Mouse (Mus musculus) megakaryocyte, embryonic 14.5 days (primary cell): Measurements from ENCODE around the gene Ppib. TPM values are rescaled to one million over a fixed set of nuclear protein-coding genes. Genes with fewer than 3 reads are reported as not detected.

Experiments
- H3K27me3 ChIP-seq: replicated peaks from 2 replicates; pipeline ENCODE3; 2012; ENCODE audit warnings: inconsistent platforms
- H3K36me3 ChIP-seq: replicated peaks from 2 replicates; pipeline ENCODE3; 2012; ENCODE audit warnings: low read length, inconsistent platforms, mixed read lengths
- H3K4me1 ChIP-seq: 2 replicates; pipeline ENCODE4 v1.6.1; 2012; ENCODE audit warnings: inconsistent platforms
- H3K4me3 ChIP-seq: replicated peaks from 2 replicates; pipeline ENCODE3; 2012; ENCODE audit warnings: moderate library complexity, mild to moderate bottlenecking, inconsistent platforms
- H3K9me3 ChIP-seq: 2 replicates; pipeline ENCODE4 v1.6.1; 2012; ENCODE audit warnings: inconsistent platforms
- FLI1 ChIP-seq: IDR thresholded peaks from 2 replicates; pipeline ENCODE4 v1.6.1; 2012; ENCODE audit warnings: low read length, inconsistent platforms, mixed read lengths
- GATA1 ChIP-seq: IDR thresholded peaks from 3 replicates; pipeline ENCODE4 v1.6.1; 2012; ENCODE audit warnings: mixed read lengths, low read length, inconsistent platforms, borderline replicate concordance
- polyA plus RNA-seq: library from polyadenylated mRNA; stranded (reverse); fragments of >175 nt; gene quantifications from 2 replicates; pipeline ENCODE4 v1.2.3, GENCODE M21; 2012; ENCODE audit warnings: low replicate concordance; ENCODE audit not compliant: insufficient read depth

Ppib gene
- polyA plus RNA-seq, 1 experiment: 300 TPM

GRCm38 (mm10) chr9:66052731-66053130 lies 7.3 kb upstream of the Ppib start:
- Histone ChIP-seq H3K36me3 (no peaks in the 10 kb centered on the region), H3K4me1 (peaks cover 26% of the 10 kb centered on the region), H3K27me3 (no peaks in the 10 kb centered on the region), H3K9me3 (peaks cover 4% of the 10 kb centered on the region; the same call in 1 of the 2 replicates), H3K4me3 (no peak overlapping the region)
- TF ChIP-seq GATA1: no peak
- TF ChIP-seq FLI1: no peak

- H3K4me1 ChIP-seq: peaks cover 35% of the 10 kb centered on the region
- H3K9me3 ChIP-seq: peaks cover 4% of the 10 kb centered on the region; the same call in 1 of the 2 replicates
- TF ChIP-seq GATA1 (no peak), FLI1 (no peak)
- no peaks in the 10 kb centered on the region for H3K36me3 ChIP-seq
- H3K27me3 ChIP-seq: no peaks in the 10 kb centered on the region
- H3K4me3 ChIP-seq: no peak overlapping the region
Measured at GRCm38 (mm10) chr9:66053620-66054019, 6.4 kb upstream of the Ppib start.

GRCm38 (mm10) chr9:66060308-66060647 lies 256 bp downstream of the Ppib start:
- H3K4me1 ChIP-seq: peaks cover 53% of the 10 kb centered on the region
- H3K36me3 ChIP-seq: peaks cover 34% of the 10 kb centered on the region
- no peaks in the 10 kb centered on the region for H3K9me3 ChIP-seq
- H3K27me3 ChIP-seq: no peaks in the 10 kb centered on the region
- TF ChIP-seq FLI1: no peak
- no peak for TF ChIP-seq GATA1
- peak overlapping the region; percentile 97 for H3K4me3 ChIP-seq

GRCm38 (mm10) chr9:66060986-66061385 lies 964 bp downstream of the Ppib start:
- Histone ChIP-seq H3K27me3 (no peaks in the 10 kb centered on the region), H3K9me3 (no peaks in the 10 kb centered on the region), H3K4me3 (peak overlapping the region; percentile 97), H3K36me3 (peaks cover 41% of the 10 kb centered on the region), H3K4me1 (peaks cover 53% of the 10 kb centered on the region)
- TF ChIP-seq FLI1: no peak
- TF ChIP-seq GATA1: no peak

- Histone ChIP-seq H3K27me3 (no peaks in the 10 kb centered on the region), H3K9me3 (no peaks in the 10 kb centered on the region), H3K4me3 (peak overlapping the region; percentile 97), H3K4me1 (peaks cover 53% of the 10 kb centered on the region), H3K36me3 (peaks cover 48% of the 10 kb centered on the region)
- TF ChIP-seq GATA1: no peak
- TF ChIP-seq FLI1: no peak
Measured at GRCm38 (mm10) chr9:66061656-66062055, 1.6 kb downstream of the Ppib start.

GRCm38 (mm10) chr9:66063446-66063845 lies 3.4 kb downstream of the Ppib start:
- Histone ChIP-seq H3K36me3 (peaks cover 57% of the 10 kb centered on the region), H3K27me3 (peaks cover 7% of the 10 kb centered on the region), H3K4me3 (no peak overlapping the region), H3K9me3 (no peaks in the 10 kb centered on the region), H3K4me1 (peaks cover 51% of the 10 kb centered on the region)
- TF ChIP-seq FLI1 (no peak), GATA1 (no peak)

GRCm38 (mm10) chr9:66064316-66064715 lies 4.3 kb downstream of the Ppib start:
- peaks cover 51% of the 10 kb centered on the region for H3K4me1 ChIP-seq
- peaks cover 15% of the 10 kb centered on the region for H3K27me3 ChIP-seq
- H3K36me3 ChIP-seq: peaks cover 57% of the 10 kb centered on the region
- TF ChIP-seq GATA1: no peak
- no peak for TF ChIP-seq FLI1
- peak overlapping the region; percentile 8 for H3K4me3 ChIP-seq
- H3K9me3 ChIP-seq: no peaks in the 10 kb centered on the region

GRCm38 (mm10) chr9:66066791-66067190 lies 6.8 kb downstream of the Ppib start:
- Histone ChIP-seq H3K9me3 (no peaks in the 10 kb centered on the region), H3K4me3 (no peak overlapping the region), H3K36me3 (peaks cover 53% of the 10 kb centered on the region), H3K4me1 (peaks cover 45% of the 10 kb centered on the region), H3K27me3 (peaks cover 29% of the 10 kb centered on the region)
- TF ChIP-seq FLI1 (no peak), GATA1 (no peak)

GRCm38 (mm10) chr9:66067542-66067941 lies 7.5 kb downstream of the Ppib start:
- H3K4me3 ChIP-seq: no peak overlapping the region
- no peaks in the 10 kb centered on the region for H3K9me3 ChIP-seq
- H3K4me1 ChIP-seq: peaks cover 40% of the 10 kb centered on the region
- peaks cover 30% of the 10 kb centered on the region for H3K27me3 ChIP-seq
- TF ChIP-seq FLI1 (no peak), GATA1 (no peak)
- peaks cover 48% of the 10 kb centered on the region for H3K36me3 ChIP-seq

- no peak overlapping the region for H3K4me3 ChIP-seq
- H3K27me3 ChIP-seq: peaks cover 35% of the 10 kb centered on the region
- H3K9me3 ChIP-seq: no peaks in the 10 kb centered on the region
- peaks cover 35% of the 10 kb centered on the region for H3K4me1 ChIP-seq
- peaks cover 43% of the 10 kb centered on the region for H3K36me3 ChIP-seq
- TF ChIP-seq FLI1 (no peak), GATA1 (no peak)
Measured at GRCm38 (mm10) chr9:66068056-66068455, 8.0 kb downstream of the Ppib start.

GRCm38 (mm10) chr9:66068971-66069391 lies 9.0 kb downstream of the Ppib start:
- no peak for TF ChIP-seq GATA1
- no peak for TF ChIP-seq FLI1
- H3K27me3 ChIP-seq: peaks cover 44% of the 10 kb centered on the region
- peaks cover 34% of the 10 kb centered on the region for H3K36me3 ChIP-seq
- peaks cover 5% of the 10 kb centered on the region for H3K9me3 ChIP-seq
- peaks cover 34% of the 10 kb centered on the region for H3K4me1 ChIP-seq
- H3K4me3 ChIP-seq: peak overlapping the region; percentile 92
